Mouse (Mus musculus): ENCODE results near the gene Gzmm. TPM values are rescaled to one million over a fixed set of nuclear protein-coding genes. Genes with fewer than 3 reads are reported as not detected.

Gene Gzmm
- polyA plus RNA-seq, 1 experiment from 2014 or later, result 0.73 TPM

DNA sequence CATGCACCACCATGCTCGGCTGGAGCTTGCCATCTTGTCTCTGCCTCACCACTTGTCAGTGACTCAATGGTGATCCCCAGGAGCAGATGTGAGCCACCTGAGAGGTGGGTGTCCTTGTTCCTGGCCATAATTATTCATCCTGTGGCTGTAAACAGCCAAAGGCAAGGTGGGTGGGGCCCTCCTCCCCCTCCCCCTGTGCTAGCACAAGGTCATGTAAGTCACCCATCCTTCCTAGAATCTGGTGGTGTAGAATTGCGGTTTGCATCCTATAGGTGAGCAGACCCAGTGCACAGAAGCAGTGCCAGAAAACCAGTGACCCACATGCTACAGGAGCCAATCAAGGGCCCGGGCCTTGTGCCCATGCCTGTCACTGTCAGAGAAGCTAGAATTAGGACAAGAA is 15.8 kb upstream of the Gzmm start:
- whole genome bisulfite sequencing, result 85% methylated on average over 3 of the region's 3 CpGs
- H3K36me3 ChIP-seq (ENCODE audit: control insufficient read depth, insufficient read depth, low read length), result 0 out of 2 replicates have a peak, but pooled peaks cover 3% of the 10 kb centered on the region
- H3K4me3 ChIP-seq (ENCODE audit: low read depth, low read length), result no peak overlapping the region
- DNase-seq (ENCODE audit: low spot score) (no peak), ATAC-seq (ENCODE audit: low FRiP score) (no peak)
- no peak overlapping the region for H3K27ac ChIP-seq (ENCODE audit: low read depth, low read length)
- H3K4me2 ChIP-seq (replicated peaks; ENCODE audit: low read depth, low read length), result no peak overlapping the region
- H3K27me3 ChIP-seq (ENCODE audit: control insufficient read depth, insufficient read depth, low read length), result no peaks in the 10 kb centered on the region
- no peaks in the 10 kb centered on the region for H3K9me3 ChIP-seq (ENCODE audit: control insufficient read depth, low read length)
- H3K9ac ChIP-seq (ENCODE audit: low read depth, low read length), result no peak overlapping the region
- H3K4me1 ChIP-seq (replicated peaks; ENCODE audit: control insufficient read depth, insufficient read depth, low read length), result peaks cover 6% of the 10 kb centered on the region

DNA sequence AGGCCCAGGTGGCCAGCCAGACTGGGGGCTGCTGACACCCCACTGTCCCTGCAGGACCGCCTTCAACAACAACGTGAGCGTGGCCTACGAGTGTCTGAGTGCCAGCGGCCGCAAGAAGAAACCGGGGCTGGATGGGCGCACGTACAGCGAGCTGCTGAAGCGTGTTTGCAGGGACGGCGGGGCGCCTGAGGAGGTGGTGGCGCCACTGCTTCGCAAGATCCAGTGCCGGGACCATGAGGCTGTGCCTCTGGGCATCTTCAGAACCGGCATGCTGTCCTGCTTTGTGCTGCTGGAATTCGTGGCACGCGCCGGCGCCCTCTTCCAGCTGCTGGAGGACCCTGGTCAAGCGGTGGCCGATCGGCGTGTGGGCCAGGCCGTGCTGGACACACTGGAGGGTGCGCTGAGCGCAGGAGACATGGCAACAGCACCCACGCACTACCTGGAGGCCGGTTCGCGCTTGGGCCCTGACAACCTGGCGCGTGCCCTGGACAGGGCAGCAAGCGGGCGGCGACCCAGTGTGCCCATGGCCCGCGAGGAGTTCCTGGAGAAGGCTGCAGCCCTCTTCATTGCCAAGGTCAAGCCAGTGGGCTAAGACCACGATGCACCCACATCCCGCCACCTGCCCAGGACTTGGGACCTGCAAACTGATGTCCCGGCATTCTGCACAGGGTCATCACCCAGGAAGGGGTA is 13.3 kb upstream of the Gzmm start:
- Histone ChIP-seq H3K4me2 (replicated peaks; ENCODE audit: low read depth, low read length) (no peak overlapping the region), H3K36me3 (ENCODE audit: control insufficient read depth, insufficient read depth, low read length) (0 out of 2 replicates have a peak, but pooled peaks cover 3% of the 10 kb centered on the region), H3K9me3 (ENCODE audit: control insufficient read depth, low read length) (no peaks in the 10 kb centered on the region), H3K27ac (ENCODE audit: low read depth, low read length) (no peak overlapping the region), H3K4me1 (replicated peaks; ENCODE audit: control insufficient read depth, insufficient read depth, low read length) (peaks cover 4% of the 10 kb centered on the region), H3K4me3 (ENCODE audit: low read depth, low read length) (no peak overlapping the region), H3K27me3 (ENCODE audit: control insufficient read depth, insufficient read depth, low read length) (no peaks in the 10 kb centered on the region), H3K9ac (ENCODE audit: low read depth, low read length) (no peak overlapping the region)
- 52% methylated on average over 43 of the region's 44 CpGs for WGBS
- DNase-seq (ENCODE audit: low spot score) (no peak), ATAC-seq (ENCODE audit: low FRiP score) (no peak)

- H3K27me3 ChIP-seq (ENCODE audit: control insufficient read depth, insufficient read depth, low read length), result no peaks in the 10 kb centered on the region
- ATAC-seq (ENCODE audit: low FRiP score) (peak; percentile 51), DNase-seq (ENCODE audit: low spot score) (no peak)
- 37% methylated on average over 11 of the region's 11 CpGs for WGBS
- H3K9me3 ChIP-seq (ENCODE audit: control insufficient read depth, low read length), result no peaks in the 10 kb centered on the region
- peak overlapping the region; percentile 85 for H3K4me3 ChIP-seq (ENCODE audit: low read depth, low read length)
- peak overlapping the region; percentile 72 for H3K27ac ChIP-seq (ENCODE audit: low read depth, low read length)
- 0 out of 2 replicates have a peak, but pooled peaks cover 3% of the 10 kb centered on the region for H3K36me3 ChIP-seq (ENCODE audit: control insufficient read depth, insufficient read depth, low read length)
- peaks cover 10% of the 10 kb centered on the region for H3K4me1 ChIP-seq (replicated peaks; ENCODE audit: control insufficient read depth, insufficient read depth, low read length)
- H3K4me2 ChIP-seq (replicated peaks; ENCODE audit: low read depth, low read length), result peak overlapping the region; percentile 51
- 0 out of 2 replicates have a peak overlapping the region, but pooled peaks have one; percentile 40 for H3K9ac ChIP-seq (ENCODE audit: low read depth, low read length)
Observed at GRCm38 (mm10) chr10:79680606-79681495, 8.0 kb upstream of the Gzmm start.

DNA sequence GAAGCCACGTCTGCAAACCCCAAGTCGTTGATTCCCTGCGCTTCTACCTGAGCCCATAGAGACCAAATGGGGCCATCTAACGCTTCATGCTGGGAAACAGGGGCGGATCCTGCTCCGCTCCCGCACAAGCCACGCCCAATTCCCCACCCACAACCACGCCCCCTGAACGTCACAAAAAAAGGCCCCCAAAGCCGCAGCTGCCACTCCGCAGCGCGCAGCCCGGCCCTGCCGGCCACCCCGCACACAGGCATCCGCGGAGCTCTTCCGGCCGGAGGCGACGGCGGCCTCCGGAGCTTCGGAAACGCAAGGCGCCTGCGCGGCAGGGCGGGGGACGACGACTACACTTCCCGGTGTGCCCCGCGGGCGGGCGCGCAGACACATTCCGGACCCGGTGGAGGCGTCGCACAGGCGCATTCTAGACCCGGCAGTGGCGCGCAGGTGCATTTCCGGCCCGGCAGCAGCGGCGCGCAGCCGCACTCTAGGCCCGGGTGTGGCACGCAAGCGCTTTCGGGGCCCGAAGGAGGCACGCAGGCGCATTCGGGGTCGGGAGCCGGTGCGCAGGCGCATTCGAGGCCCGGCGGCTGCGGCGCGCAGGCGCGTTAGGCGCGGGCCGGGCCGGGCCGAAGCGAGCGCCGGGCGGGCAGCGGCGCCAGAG is 7.1 kb upstream of the Gzmm start, which contains the start of gene Cdc34:
Gene Cdc34, plus strand, starts transcription at position 605 of the 655 bp plus-strand sequence.
- H3K4me2 ChIP-seq (replicated peaks; ENCODE audit: low read depth, low read length), result peak within 1 kb of the TSS; percentile 54
- H3K9me3 ChIP-seq (ENCODE audit: control insufficient read depth, low read length), result no peaks in the 10 kb centered on the region
- H3K9ac ChIP-seq (ENCODE audit: low read depth, low read length), result peak within 1 kb of the TSS; percentile 83
- peak within 1 kb of the TSS; percentile 85 for H3K4me3 ChIP-seq (ENCODE audit: low read depth, low read length)
- DNase-seq (ENCODE audit: low spot score) (peak; percentile 97), ATAC-seq (ENCODE audit: low FRiP score) (peak; percentile 95)
- H3K27ac ChIP-seq (ENCODE audit: low read depth, low read length), result peak within 1 kb of the TSS; percentile 72
- under 1% methylated on average over 70 of the region's 84 CpGs for WGBS
- no peaks in the 10 kb centered on the region for H3K27me3 ChIP-seq (ENCODE audit: control insufficient read depth, insufficient read depth, low read length)
- H3K4me1 ChIP-seq (replicated peaks; ENCODE audit: control insufficient read depth, insufficient read depth, low read length), result peaks cover 10% of the 10 kb centered on the region
- peaks cover 7% of the 10 kb centered on the region; the same call in 1 of the 2 replicates for H3K36me3 ChIP-seq (ENCODE audit: control insufficient read depth, insufficient read depth, low read length)

GRCm38 (mm10) chr10:79682551-79682915 is 6.3 kb upstream of the Gzmm start:
- Histone ChIP-seq H3K9me3 (ENCODE audit: control insufficient read depth, low read length) (no peaks in the 10 kb centered on the region), H3K27me3 (ENCODE audit: control insufficient read depth, insufficient read depth, low read length) (no peaks in the 10 kb centered on the region), H3K4me1 (replicated peaks; ENCODE audit: control insufficient read depth, insufficient read depth, low read length) (peaks cover 10% of the 10 kb centered on the region), H3K27ac (ENCODE audit: low read depth, low read length) (peak overlapping the region; percentile 30; the same call in 1 of the 2 replicates), H3K4me2 (replicated peaks; ENCODE audit: low read depth, low read length) (peak overlapping the region; percentile 54), H3K4me3 (ENCODE audit: low read depth, low read length) (peak overlapping the region; percentile 85), H3K9ac (ENCODE audit: low read depth, low read length) (peak overlapping the region; percentile 83), H3K36me3 (ENCODE audit: control insufficient read depth, insufficient read depth, low read length) (peaks cover 11% of the 10 kb centered on the region; the same call in 1 of the 2 replicates)
- 0% methylated on average over 10 of the region's 10 CpGs for WGBS
- DNase-seq (ENCODE audit: low spot score), result peak; percentile 39
- ATAC-seq (ENCODE audit: low FRiP score), result no peak; the same call in 1 of the 2 replicates

- H3K4me2 ChIP-seq (replicated peaks; ENCODE audit: low read depth, low read length), result peak overlapping the region; percentile 54
- H3K27ac ChIP-seq (ENCODE audit: low read depth, low read length), result peak overlapping the region; percentile 30; the same call in 1 of the 2 replicates
- H3K4me1 ChIP-seq (replicated peaks; ENCODE audit: control insufficient read depth, insufficient read depth, low read length), result peaks cover 10% of the 10 kb centered on the region
- H3K4me3 ChIP-seq (ENCODE audit: low read depth, low read length), result peak overlapping the region; percentile 85
- H3K9me3 ChIP-seq (ENCODE audit: control insufficient read depth, low read length), result no peaks in the 10 kb centered on the region
- DNase-seq (ENCODE audit: low spot score), result peak; percentile 65
- peaks cover 11% of the 10 kb centered on the region for H3K36me3 ChIP-seq (ENCODE audit: control insufficient read depth, insufficient read depth, low read length)
- peak overlapping the region; percentile 83 for H3K9ac ChIP-seq (ENCODE audit: low read depth, low read length)
- 2% methylated on average over 10 of the region's 10 CpGs for WGBS
- ATAC-seq (ENCODE audit: low FRiP score), result no peak
- no peaks in the 10 kb centered on the region for H3K27me3 ChIP-seq (ENCODE audit: control insufficient read depth, insufficient read depth, low read length)
Observed at GRCm38 (mm10) chr10:79682916-79683582, 5.8 kb upstream of the Gzmm start.

DNA sequence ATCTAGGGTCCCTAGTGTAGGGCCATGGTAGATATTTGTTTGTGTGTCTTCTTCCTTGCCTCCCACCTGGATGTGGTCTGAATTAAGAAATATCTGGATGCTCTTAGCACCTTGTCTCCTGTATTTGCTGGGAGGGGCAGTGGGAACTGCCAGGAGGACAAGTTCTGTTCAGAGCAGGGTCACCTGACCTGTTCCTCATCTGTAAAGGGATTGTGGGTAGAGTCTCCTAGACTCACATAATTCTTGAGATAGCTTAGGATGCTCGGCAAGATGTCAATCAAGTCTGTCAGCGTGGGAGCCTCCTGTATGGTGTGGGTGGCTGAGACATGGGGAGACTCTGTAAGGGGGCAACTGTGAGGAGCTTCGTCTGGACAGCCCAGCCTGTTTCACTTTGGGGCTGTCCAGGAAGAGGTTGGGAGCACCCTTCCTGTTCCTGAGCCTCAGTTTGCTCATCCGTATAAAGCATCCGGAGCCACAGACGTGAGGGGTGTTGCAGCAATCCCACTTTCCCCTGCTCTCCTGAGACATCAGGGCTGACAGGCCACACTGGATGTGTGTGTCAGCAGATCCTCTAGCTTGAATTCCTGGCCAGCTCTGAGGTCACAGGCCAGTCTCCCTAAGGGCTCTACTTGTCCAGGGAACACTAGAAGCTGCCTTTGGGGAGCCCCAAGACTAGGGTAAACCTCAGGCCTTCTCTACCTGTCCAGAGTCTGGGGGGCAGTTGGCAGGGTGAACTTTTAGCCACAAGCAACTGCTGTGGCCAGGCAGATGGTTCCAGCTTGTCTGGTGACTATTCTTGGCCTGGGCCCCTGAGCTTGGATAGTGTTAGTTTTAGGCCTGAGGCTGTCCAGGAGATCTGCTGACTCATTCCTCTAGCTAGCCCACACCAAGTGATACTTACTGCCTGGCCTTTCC is 4.8 kb upstream of the Gzmm start:
- ATAC-seq (ENCODE audit: low FRiP score), result no peak
- peaks cover 18% of the 10 kb centered on the region for H3K36me3 ChIP-seq (ENCODE audit: control insufficient read depth, insufficient read depth, low read length)
- H3K4me3 ChIP-seq (ENCODE audit: low read depth, low read length), result no peak overlapping the region
- WGBS, result 90% methylated on average over 6 of the region's 6 CpGs
- H3K9me3 ChIP-seq (ENCODE audit: control insufficient read depth, low read length), result no peaks in the 10 kb centered on the region
- H3K27me3 ChIP-seq (ENCODE audit: control insufficient read depth, insufficient read depth, low read length), result no peaks in the 10 kb centered on the region
- peaks cover 10% of the 10 kb centered on the region for H3K4me1 ChIP-seq (replicated peaks; ENCODE audit: control insufficient read depth, insufficient read depth, low read length)
- H3K27ac ChIP-seq (ENCODE audit: low read depth, low read length), result no peak overlapping the region
- peak overlapping the region; percentile 54; the same call in 1 of the 2 replicates for H3K4me2 ChIP-seq (replicated peaks; ENCODE audit: low read depth, low read length)
- H3K9ac ChIP-seq (ENCODE audit: low read depth, low read length), result no peak overlapping the region
- DNase-seq (ENCODE audit: low spot score), result no peak

Data from hindbrain, embryonic 11.5 days (tissue).